Mouse (Mus musculus) midbrain, embryonic 16.5 days (tissue): ENCODE data around the gene Ostm1. TPM values are rescaled to one million over a fixed set of nuclear protein-coding genes. Genes with fewer than 3 reads are reported as not detected.

Experiments
- ATAC-seq: fragments of 200-750 bp; cut with Nextera tagmentation; 2 replicates; pipeline ENCODE4 v1.8.0; 2017; ENCODE audit warnings: moderate TSS enrichment
- H3K27ac ChIP-seq: fragments of 300-500 bp; sonication (generic); 2 replicates; pipeline ENCODE4 v1.5.1; 2014; ENCODE audit warnings: mild to moderate bottlenecking, low read length, mixed read lengths
- H3K27me3 ChIP-seq: fragments of 300-500 bp; sonication (generic); 2 replicates; pipeline ENCODE4 v1.6.1; 2014; ENCODE audit warnings: low read depth, low read length, mixed read lengths; ENCODE audit not compliant: control insufficient read depth, insufficient read depth
- H3K36me3 ChIP-seq: fragments of 300-500 bp; sonication (generic); 2 replicates; pipeline ENCODE4 v1.6.1; 2014; ENCODE audit warnings: mild to moderate bottlenecking, low read length, moderate library complexity, mixed read lengths; ENCODE audit not compliant: control insufficient read depth, insufficient read depth
- H3K4me1 ChIP-seq: fragments of 300-500 bp; sonication (generic); 2 replicates; pipeline ENCODE4 v1.6.1; 2014; ENCODE audit warnings: mild to moderate bottlenecking, low read length, mixed read lengths; ENCODE audit not compliant: control insufficient read depth, insufficient read depth
- H3K4me2 ChIP-seq: fragments of 300-500 bp; sonication (generic); 2 replicates; pipeline ENCODE4 v1.6.1; 2014; ENCODE audit warnings: mild to moderate bottlenecking, low read length, mixed read lengths
- H3K4me3 ChIP-seq: fragments of 300-500 bp; sonication (generic); 2 replicates; pipeline ENCODE4 v1.5.1; 2014; ENCODE audit warnings: low read depth, mild to moderate bottlenecking, low read length, moderate library complexity, mixed read lengths
- H3K9ac ChIP-seq: fragments of 300-500 bp; sonication (generic); 2 replicates; pipeline ENCODE4 v1.6.1; 2014; ENCODE audit warnings: low read depth, low read length, mixed read lengths
- H3K9me3 ChIP-seq: fragments of 300-500 bp; sonication (generic); replicated peaks from 2 replicates; pipeline ENCODE4 v1.6.1; 2014; ENCODE audit warnings: mild to moderate bottlenecking, low read length, mixed read lengths; ENCODE audit not compliant: control insufficient read depth, poor library complexity, severe bottlenecking
- WGBS: fragments of 180-500 bp; shearing (Covaris S2); extraction: QIAGEN DNeasy Blood & Tissue Kit; methylation state at CpG from one replicate; pipeline ENCODE4 v1.1.7; 2014; 5-methylcytosine and 5-hydroxymethylcytosine counted together
- polyA plus RNA-seq: library from polyadenylated mRNA; unstranded; fragments of >200 nt; fragmentation: Nextera tagmentation; extraction: Ambion mirVana; gene quantifications from 2 replicates; pipeline ENCODE4 v1.2.1, GENCODE M21; 2015

Ostm1 gene
- polyA plus RNA-seq, 1 experiment from 2014 or later = 39.9 TPM

- Histone ChIP-seq H3K36me3 (no peaks in the 10 kb centered on the region), H3K4me3 (no peak overlapping the region), H3K27me3 (peaks cover 71% of the 10 kb centered on the region), H3K4me1 (peaks cover 9% of the 10 kb centered on the region; the same call in 1 of the 2 replicates), H3K27ac (no peak overlapping the region), H3K9ac (no peak overlapping the region), H3K4me2 (peak overlapping the region; percentile 45), H3K9me3 (no peaks in the 10 kb centered on the region)
- peak; percentile 51; the same call in 1 of the 2 replicates for ATAC-seq
- WGBS = 4% methylated on average over 19 of the region's 19 CpGs
Observed at GRCm38 (mm10) chr10:42590261-42591184, 6.9 kb downstream of the Ostm1 start.

- WGBS = under 1% methylated on average over 66 of the region's 67 CpGs
- Histone ChIP-seq H3K27me3 (peaks cover 66% of the 10 kb centered on the region), H3K4me3 (peak overlapping the region; percentile 20), H3K4me2 (peak overlapping the region; percentile 45), H3K4me1 (peaks cover 9% of the 10 kb centered on the region; the same call in 1 of the 2 replicates), H3K9ac (peak overlapping the region; percentile 7; the same call in 1 of the 2 replicates), H3K36me3 (no peaks in the 10 kb centered on the region), H3K27ac (no peak overlapping the region), H3K9me3 (no peaks in the 10 kb centered on the region)
- ATAC-seq = peak; percentile 39; the same call in 1 of the 2 replicates
Observed at GRCm38 (mm10) chr10:42591185-42591992, 7.8 kb downstream of the Ostm1 start.

- peak overlapping the region; percentile 7; the same call in 1 of the 2 replicates for H3K9ac ChIP-seq
Observed at GRCm38 (mm10) chr10:42591993-42592686, 8.5 kb downstream of the Ostm1 start.

GRCm38 (mm10) chr10:42593201-42593600, 9.6 kb downstream of the Ostm1 start:
- Histone ChIP-seq H3K4me1 (peaks cover 9% of the 10 kb centered on the region; the same call in 1 of the 2 replicates), H3K9ac (no peak overlapping the region), H3K36me3 (no peaks in the 10 kb centered on the region), H3K27ac (no peak overlapping the region), H3K4me2 (no peak overlapping the region), H3K4me3 (no peak overlapping the region), H3K27me3 (peaks cover 49% of the 10 kb centered on the region), H3K9me3 (no peaks in the 10 kb centered on the region)
- WGBS = 42% methylated on average over 7 of the region's 7 CpGs
- ATAC-seq = no peak

More at GRCm38 (mm10) chr10:42591993-42592686, 8.5 kb downstream of the Ostm1 start:
- no peaks in the 10 kb centered on the region for H3K9me3 ChIP-seq
- H3K27ac ChIP-seq = no peak overlapping the region
- ATAC-seq = peak; percentile 51
- H3K4me2 ChIP-seq = peak overlapping the region; percentile 45
- H3K27me3 ChIP-seq = peaks cover 58% of the 10 kb centered on the region
- peaks cover 9% of the 10 kb centered on the region; the same call in 1 of the 2 replicates for H3K4me1 ChIP-seq
- no peaks in the 10 kb centered on the region for H3K36me3 ChIP-seq
- WGBS = under 1% methylated on average over 25 of the region's 25 CpGs
- peak overlapping the region; percentile 20 for H3K4me3 ChIP-seq

- peaks cover 15% of the 10 kb centered on the region for H3K27me3 ChIP-seq
- no peak for ATAC-seq
Observed at GRCm38 (mm10) chr10:42598615-42599014, 15.0 kb downstream of the Ostm1 start.

GRCm38 (mm10) chr10:42601556-42601955, 17.9 kb downstream of the Ostm1 start:
- no peak overlapping the region for H3K4me3 ChIP-seq
- 31% methylated on average over 10 of the region's 10 CpGs for WGBS
- no peaks in the 10 kb centered on the region for H3K36me3 ChIP-seq
- no peaks in the 10 kb centered on the region for H3K9me3 ChIP-seq
- H3K4me1 ChIP-seq = no peaks in the 10 kb centered on the region
- no peak overlapping the region for H3K4me2 ChIP-seq
- ATAC-seq = no peak
- H3K27me3 ChIP-seq = peaks cover 3% of the 10 kb centered on the region
- H3K9ac ChIP-seq = no peak overlapping the region
- H3K27ac ChIP-seq = no peak overlapping the region

More at GRCm38 (mm10) chr10:42598615-42599014, 15.0 kb downstream of the Ostm1 start:
- Histone ChIP-seq H3K27ac (no peak overlapping the region), H3K9me3 (no peaks in the 10 kb centered on the region), H3K4me1 (no peaks in the 10 kb centered on the region), H3K4me3 (no peak overlapping the region), H3K36me3 (no peaks in the 10 kb centered on the region), H3K9ac (no peak overlapping the region), H3K4me2 (no peak overlapping the region)
- 84% methylated on average over 8 of the region's 8 CpGs for WGBS

- Histone ChIP-seq H3K4me3 (no peak overlapping the region), H3K4me1 (no peaks in the 10 kb centered on the region), H3K27me3 (peaks cover 3% of the 10 kb centered on the region), H3K9me3 (0 out of 2 replicates have a peak, but pooled peaks cover 2% of the 10 kb centered on the region), H3K36me3 (no peaks in the 10 kb centered on the region), H3K9ac (no peak overlapping the region), H3K4me2 (no peak overlapping the region), H3K27ac (no peak overlapping the region)
- 60% methylated on average over 2 of the region's 2 CpGs for WGBS
- no peak for ATAC-seq
Observed at GRCm38 (mm10) chr10:42604874-42605273, 21.3 kb downstream of the Ostm1 start.

GRCm38 (mm10) chr10:42606757-42607156, 23.1 kb downstream of the Ostm1 start:
- Histone ChIP-seq H3K36me3 (no peaks in the 10 kb centered on the region), H3K4me1 (no peaks in the 10 kb centered on the region), H3K9ac (no peak overlapping the region), H3K9me3 (0 out of 2 replicates have a peak, but pooled peaks cover 2% of the 10 kb centered on the region), H3K27me3 (peaks cover 3% of the 10 kb centered on the region), H3K4me3 (no peak overlapping the region), H3K27ac (no peak overlapping the region), H3K4me2 (no peak overlapping the region)
- 68% methylated on average over 4 of the region's 4 CpGs for WGBS
- ATAC-seq = no peak
